Mouse (Mus musculus) brain, embryonic 14.5 days (tissue): ENCODE results near the gene Sorbs1. TPM values are rescaled to one million over a fixed set of nuclear protein-coding genes. Genes with fewer than 3 reads are reported as not detected.
A peak's percentile ranks its signal among the peaks of the same experiment; 100 is the strongest.

Source experiments
- DNase-seq: peaks from one replicate; pipeline ENCODE4 v3.0.0-alpha.2; 2011; ENCODE audit warnings: low read depth
- CTCF ChIP-seq: fragments of 200-500 bp; IDR thresholded peaks from 2 replicates; pipeline ENCODE4 v1.5.1; 2012; ENCODE audit warnings: inconsistent platforms, mild to moderate bottlenecking, moderate library complexity, borderline replicate concordance; ENCODE audit not compliant: insufficient read depth, insufficient read length; ENCODE audit errors: extremely low read depth
- POLR2A ChIP-seq: fragments of 200-500 bp; IDR thresholded peaks from 2 replicates; pipeline ENCODE4 v1.6.1; 2012; ENCODE audit warnings: mild to moderate bottlenecking, inconsistent platforms, borderline replicate concordance; ENCODE audit not compliant: poor library complexity, insufficient read depth, insufficient read length, severe bottlenecking; ENCODE audit errors: extremely low read depth
- polyA plus RNA-seq: library from polyadenylated mRNA; depleted of rRNA; stranded (reverse); fragments of >200 nt; gene quantifications from 2 replicates; pipeline ENCODE4 v1.2.3, GENCODE M21; 2012

Gene Sorbs1
- polyA plus RNA-seq, 1 experiment, result 66.4 TPM

DNA sequence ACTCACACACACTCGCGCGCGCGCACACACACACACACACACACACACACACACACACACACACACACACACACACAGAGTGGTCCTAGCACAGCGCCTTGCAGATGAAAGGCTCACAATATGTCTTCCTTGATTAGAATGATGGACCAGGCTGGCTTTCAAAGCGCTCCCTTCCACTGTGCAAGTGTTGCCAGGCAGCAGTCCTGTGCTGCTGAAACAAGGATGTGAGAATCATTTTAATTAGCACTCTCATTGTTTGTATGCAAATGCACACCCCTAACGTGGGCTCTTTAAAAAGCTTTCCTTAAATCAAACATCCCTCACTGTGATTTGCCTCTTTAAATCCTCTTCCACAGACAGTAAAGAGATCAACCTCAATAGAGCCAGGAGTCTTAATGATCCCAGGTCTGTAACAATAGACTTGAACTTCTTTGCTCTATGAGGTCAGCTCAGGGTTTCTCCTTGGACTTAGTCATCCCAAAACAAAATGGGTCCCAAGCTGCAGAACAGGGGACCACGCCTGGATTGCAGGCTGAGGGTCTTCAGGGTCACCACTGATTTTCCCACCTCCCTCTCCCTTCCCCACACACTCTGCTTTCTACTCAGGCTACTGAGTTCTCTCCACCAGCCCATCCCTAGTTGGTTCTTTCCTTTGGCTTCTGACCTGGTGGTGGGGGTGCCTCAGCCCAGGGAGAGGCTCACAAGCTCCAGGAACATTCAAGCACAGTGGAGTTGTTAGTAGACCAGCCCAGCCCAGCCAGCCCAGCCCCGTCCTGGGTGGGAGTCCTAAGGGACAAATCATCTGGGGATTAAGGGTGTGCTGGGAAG, 79.3 kb downstream of the Sorbs1 start:
- TF ChIP-seq CTCF (no peak), POLR2A (no peak)
- peak; percentile 97 for DNase-seq

DNA sequence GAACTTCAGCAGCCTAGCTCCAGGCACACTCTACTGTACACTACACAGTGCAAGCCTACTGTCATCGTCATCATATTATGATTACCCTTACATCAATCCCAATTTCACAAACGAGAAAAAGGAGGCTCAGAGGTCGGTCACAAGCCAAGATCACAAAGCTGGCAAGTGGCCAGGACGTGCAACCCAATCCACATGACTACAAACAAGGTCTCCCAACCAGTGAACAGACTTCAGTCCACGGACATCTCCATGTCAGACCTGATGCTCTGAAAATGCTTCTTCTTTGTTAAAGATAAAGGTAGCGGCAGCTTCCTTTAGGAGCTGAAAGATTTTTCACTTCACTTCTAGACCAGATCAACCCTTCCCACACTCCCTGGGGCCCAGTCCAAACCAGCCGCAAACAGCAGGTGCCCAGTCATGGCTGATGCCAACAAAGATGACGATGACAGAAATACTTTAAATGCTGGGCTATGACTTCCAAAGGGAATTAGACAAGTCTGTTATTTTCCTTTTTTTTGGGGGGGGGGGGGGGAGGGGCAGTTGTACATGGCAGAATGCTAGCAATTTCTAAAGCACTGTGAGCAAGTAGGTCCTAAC, 80.2 kb downstream of the Sorbs1 start:
- peak; percentile 59 for DNase-seq
- TF ChIP-seq POLR2A (no peak), CTCF (no peak)

DNA sequence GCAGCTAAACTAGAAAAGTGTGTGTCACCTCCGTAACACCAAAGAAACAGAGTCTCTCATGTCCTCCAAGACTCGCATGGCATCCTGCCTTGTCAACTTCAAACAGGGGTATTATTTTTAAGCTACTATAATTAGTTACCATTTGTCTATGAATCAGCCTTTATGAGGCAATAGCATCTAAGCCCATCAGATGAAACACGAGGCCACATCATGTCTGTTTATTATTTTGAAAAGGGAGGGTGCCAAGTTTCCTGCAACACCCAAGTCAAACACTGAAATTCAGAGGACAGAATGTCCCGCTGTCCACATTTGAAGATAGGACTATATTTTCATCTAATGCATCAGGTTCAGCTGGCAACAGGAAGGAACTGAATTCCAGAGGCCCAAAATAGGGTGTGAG, 81.6 kb downstream of the Sorbs1 start:
- TF ChIP-seq POLR2A (no peak), CTCF (no peak)
- no peak for DNase-seq

DNA sequence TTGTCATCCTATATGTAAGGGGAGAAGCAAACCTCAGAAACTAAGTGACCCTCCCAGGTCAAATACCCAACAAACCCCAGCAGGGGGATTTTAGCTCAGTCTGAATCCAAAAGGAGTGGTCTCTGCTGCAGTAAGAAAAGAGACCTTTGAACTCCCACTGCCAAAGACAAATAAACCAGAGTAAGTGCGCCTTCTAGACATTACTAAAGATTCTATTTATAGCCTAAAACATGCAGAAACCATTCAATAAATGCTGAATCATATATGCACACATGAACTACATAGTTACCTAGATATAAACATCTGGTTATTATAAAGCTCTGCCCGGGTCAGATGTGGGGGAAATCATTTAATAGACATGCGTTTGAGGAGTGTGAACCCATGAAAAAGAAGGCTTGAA, 84.0 kb downstream of the Sorbs1 start:
- TF ChIP-seq POLR2A (no peak), CTCF (no peak)
- DNase-seq, result no peak

DNA sequence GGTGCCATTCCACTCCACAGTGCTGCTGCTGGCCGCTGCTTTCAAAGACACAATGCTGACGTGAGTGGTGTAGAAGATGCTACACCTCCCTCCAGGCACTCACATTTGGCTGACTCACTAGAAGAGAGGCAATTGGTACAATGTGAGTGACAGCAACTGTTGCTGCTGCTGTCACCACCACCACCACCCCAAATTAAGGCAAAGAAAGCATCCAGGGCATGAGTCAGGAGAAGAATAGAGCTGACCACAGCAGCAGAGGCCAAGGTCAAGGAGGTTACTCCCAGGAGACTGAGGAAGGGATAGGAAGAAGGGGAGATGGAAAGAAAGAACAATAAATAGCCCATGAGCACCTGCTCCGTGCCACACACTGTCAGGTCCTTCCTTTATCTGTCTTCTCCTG, 84.4 kb downstream of the Sorbs1 start:
- no peak for DNase-seq
- TF ChIP-seq CTCF, result no peak
- TF ChIP-seq POLR2A, result no peak

DNA sequence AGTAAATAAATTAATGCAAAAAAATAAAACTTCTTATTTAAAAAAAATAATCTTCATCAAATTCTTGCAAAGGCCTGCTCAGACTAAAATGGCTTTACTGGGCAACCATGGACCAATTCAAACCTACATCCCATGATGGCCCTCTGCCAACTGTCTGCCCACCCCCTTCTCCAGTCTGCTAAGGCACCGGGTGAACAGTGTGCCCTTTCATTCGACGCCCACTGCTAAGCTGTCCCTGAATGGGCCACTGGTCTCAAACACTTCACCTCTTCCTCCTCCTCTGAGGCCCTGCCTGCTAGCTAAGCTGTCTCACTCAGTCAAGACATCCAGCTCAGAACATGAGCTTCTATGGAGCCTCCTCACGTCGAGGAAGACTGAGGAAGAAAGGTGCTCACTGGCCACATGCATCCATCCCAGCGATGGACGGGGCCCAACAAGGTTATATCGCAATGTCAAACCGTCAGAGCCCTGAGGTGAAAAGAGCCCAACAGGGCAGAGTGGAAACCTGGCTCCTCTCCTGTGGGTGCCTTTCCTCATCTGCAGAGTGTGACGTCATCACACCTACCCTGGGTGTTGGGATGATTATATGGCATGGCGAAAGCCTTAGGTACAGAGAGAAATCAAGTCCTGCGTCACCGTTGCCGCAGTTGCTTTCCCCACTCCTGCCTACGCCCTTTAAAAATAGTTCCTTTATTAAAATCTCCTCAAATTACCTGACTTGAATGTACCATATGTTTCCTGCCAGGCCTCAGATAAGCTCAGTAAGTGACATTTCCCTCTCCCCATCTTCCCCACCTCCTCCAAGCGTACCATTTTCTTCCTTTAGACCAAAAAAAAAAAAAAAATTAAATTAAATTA, 87.2 kb downstream of the Sorbs1 start:
- DNase-seq, result peak; percentile 89
- TF ChIP-seq CTCF, result no peak
- TF ChIP-seq POLR2A, result no peak

DNA sequence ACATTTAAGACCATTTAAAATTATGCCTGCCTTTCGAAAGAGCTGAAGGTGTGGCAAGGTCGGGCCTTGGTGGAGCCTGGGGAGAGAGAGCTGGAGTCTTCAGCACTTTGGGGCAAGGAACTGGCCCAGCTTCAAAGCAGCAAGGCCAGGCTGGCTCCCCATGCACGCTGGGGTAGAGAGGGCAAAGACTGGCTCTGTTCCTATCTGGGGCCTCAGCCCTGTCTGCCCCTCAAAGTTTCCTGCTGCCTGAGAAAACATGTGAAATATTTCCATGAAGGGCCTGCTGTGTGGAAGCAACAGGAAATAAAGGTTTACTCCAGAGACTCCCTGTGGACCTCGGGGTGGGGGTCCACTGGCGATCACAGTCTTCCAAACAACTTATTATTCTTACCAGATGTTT, 88.3 kb downstream of the Sorbs1 start:
- peak; percentile 32 for DNase-seq
- TF ChIP-seq CTCF, result no peak
- no peak for TF ChIP-seq POLR2A

DNA sequence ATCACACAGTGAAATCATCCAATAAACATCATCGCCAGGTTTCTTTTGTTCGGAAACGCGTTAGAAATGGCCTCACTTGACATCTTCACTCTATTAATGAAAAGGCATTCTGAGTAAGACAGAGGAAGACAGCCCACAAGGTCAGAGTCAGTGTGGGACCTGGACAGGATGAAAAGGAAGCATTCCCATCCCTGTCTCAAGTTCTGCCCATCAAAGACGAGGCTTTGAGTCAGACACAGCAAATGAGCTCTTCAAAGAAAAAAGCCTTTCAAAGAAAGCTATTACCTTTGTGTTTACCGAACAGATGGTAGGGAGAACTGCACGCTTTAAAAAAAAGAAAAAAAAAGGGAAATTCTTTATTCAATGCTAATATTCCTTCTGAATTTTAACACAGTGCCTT, 92.5 kb downstream of the Sorbs1 start:
- DNase-seq, result peak; percentile 70
- TF ChIP-seq POLR2A (no peak), CTCF (no peak)

DNA sequence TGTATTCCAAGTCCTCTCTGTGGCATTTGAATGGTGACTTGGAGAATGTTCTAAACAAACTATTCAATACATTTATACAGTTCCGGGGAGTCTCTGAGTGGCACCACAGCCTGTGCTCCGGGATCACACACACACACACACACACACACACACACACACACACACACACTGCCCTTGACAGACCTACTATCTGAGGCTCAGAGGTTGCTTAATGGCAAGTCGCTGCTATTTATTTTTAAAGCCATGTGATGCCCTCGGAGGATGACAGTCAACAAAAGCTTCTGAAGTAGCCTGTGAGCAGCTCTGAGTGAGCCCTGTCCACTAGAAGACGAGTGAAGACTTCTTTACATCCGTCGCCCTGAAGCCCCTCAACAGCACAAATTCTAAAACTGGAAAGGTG, 94.3 kb downstream of the Sorbs1 start:
- no peak for DNase-seq
- no peak for TF ChIP-seq CTCF
- TF ChIP-seq POLR2A, result no peak

DNA sequence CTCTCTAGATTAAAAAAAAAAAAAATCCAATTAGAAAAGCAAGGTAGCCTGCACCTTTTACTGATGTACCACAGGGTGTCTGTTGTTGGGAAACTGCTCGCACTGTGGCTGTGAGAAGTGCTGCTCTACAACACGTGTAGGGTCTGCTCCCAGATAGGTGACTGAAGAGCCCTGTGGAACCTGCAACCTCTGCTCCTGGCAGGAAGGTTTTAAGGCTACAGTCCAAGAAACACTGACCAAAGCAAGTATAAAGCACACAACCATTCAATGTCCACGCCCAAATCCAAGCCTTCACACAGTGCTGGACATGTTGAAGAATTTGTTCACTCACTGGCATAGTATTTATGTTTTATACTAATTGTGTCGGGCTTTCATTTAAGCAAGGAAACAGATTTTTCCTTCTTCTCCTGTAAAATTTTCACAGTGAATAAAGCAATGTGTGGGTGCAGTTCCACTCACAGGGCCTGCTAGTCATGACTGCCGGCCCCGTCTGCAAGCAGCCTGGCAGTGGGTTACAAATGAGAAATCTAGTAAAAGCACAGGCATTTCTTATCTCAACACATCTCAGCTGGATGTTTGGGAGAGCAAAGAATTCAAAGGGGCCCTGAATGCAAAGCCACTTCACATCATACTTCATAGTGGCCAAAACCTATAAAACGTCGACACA, 96.3 kb downstream of the Sorbs1 start:
- peak; percentile 22 for DNase-seq
- TF ChIP-seq CTCF (no peak), POLR2A (no peak)

DNA sequence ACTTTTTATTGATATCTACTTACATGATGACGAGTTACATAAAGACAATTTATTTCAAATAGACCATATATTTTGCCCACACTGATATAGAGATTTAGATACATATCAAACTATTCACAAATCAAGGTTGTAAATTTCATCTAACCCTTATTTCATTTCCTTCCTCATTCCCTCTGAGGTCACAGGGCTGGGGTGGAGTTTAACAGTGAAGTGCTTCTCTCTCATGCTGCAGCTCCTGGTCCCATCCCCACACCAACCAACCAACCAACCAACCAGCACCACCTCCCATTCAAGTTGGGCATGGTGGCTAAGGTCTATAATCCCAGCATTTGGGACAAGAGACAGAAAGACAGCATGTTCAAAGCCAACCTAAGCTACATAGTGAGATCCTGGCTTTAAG, 97.9 kb downstream of the Sorbs1 start:
- TF ChIP-seq CTCF (no peak), POLR2A (no peak)
- no peak for DNase-seq
